Mouse (Mus musculus): ENCODE measurements around the gene Haspin.

- no peak for TF ChIP-seq CTCF (IDR thresholded peaks at IDR 0.05; ENCODE audit: control insufficient read depth, insufficient read depth, insufficient replicate concordance, low read depth, low read length)
- no peak for TF ChIP-seq POLR2A (IDR thresholded peaks at IDR 0.05; ENCODE audit: control insufficient read depth, low read depth, low read length)
Measured at GRCm38 (mm10) chr11:73176186-73176585, 38.1 kb upstream of the Haspin start.

Measured in testis, adult 2 months (tissue).